Mouse (Mus musculus): ENCODE data around the gene Sirt2. TPM values are rescaled to one million over a fixed set of nuclear protein-coding genes. Genes with fewer than 3 reads are reported as not detected.

The Sirt2 gene
- 101 and 104 TPM in 2 replicates for polyA plus RNA-seq (2012; rRNA removed)

GRCm38 (mm10) chr7:28766173-28766879 lies at the start of gene Sirt2:
Sirt2 (plus strand) TSS chr7:28766735.
- peak within 1 kb of the TSS; percentile 74 for H3K4me3 ChIP-seq (ENCODE audit: control insufficient read depth, insufficient read depth, low read length)
- peak; percentile 96 for DNase-seq
- 0% methylated on average over 45 of the region's 45 CpGs for WGBS
- no peak within 1 kb of the TSS for H3K27ac ChIP-seq (ENCODE audit: control insufficient read depth, insufficient read depth, low read length)
- no peaks in the 10 kb centered on the region for H3K27me3 ChIP-seq (ENCODE audit: control insufficient read depth, insufficient read depth, low read length)
- H3K4me1 ChIP-seq (replicated peaks; ENCODE audit: control insufficient read depth, insufficient read depth, low read length): peaks cover 16% of the 10 kb centered on the region
- TF ChIP-seq POLR2A (IDR thresholded peaks at IDR 0.05; ENCODE audit: control insufficient read depth, extremely low read depth, insufficient read depth, low read length, poor library complexity) (no peak), CTCF (IDR thresholded peaks at IDR 0.05; ENCODE audit: borderline replicate concordance, control insufficient read depth, extremely low read depth, insufficient read depth, low read length, poor library complexity) (no peak)
- peaks cover 5% of the 10 kb centered on the region for H3K36me3 ChIP-seq (ENCODE audit: control insufficient read depth, insufficient read depth, low read length)

- TF ChIP-seq CTCF (IDR thresholded peaks at IDR 0.05; ENCODE audit: borderline replicate concordance, control insufficient read depth, extremely low read depth, insufficient read depth, low read length, poor library complexity): no peak
- TF ChIP-seq POLR2A (IDR thresholded peaks at IDR 0.05; ENCODE audit: control insufficient read depth, extremely low read depth, insufficient read depth, low read length, poor library complexity): no peak
- 94% methylated on average over 10 of the region's 10 CpGs for WGBS
- H3K36me3 ChIP-seq (ENCODE audit: control insufficient read depth, insufficient read depth, low read length): no peaks in the 10 kb centered on the region
- peaks cover 18% of the 10 kb centered on the region for H3K4me1 ChIP-seq (replicated peaks; ENCODE audit: control insufficient read depth, insufficient read depth, low read length)
- no peak overlapping the region for H3K27ac ChIP-seq (ENCODE audit: control insufficient read depth, insufficient read depth, low read length)
- no peak for DNase-seq
- H3K27me3 ChIP-seq (ENCODE audit: control insufficient read depth, insufficient read depth, low read length): no peaks in the 10 kb centered on the region
- H3K4me3 ChIP-seq (ENCODE audit: control insufficient read depth, insufficient read depth, low read length): no peak overlapping the region
Measured at GRCm38 (mm10) chr7:28717726-28718125, 48.8 kb upstream of the Sirt2 start.

GRCm38 (mm10) chr7:28719159-28719558 lies 47.4 kb upstream of the Sirt2 start:
- Histone ChIP-seq H3K4me3 (ENCODE audit: control insufficient read depth, insufficient read depth, low read length) (no peak overlapping the region), H3K27ac (ENCODE audit: control insufficient read depth, insufficient read depth, low read length) (no peak overlapping the region), H3K4me1 (replicated peaks; ENCODE audit: control insufficient read depth, insufficient read depth, low read length) (peaks cover 18% of the 10 kb centered on the region), H3K36me3 (ENCODE audit: control insufficient read depth, insufficient read depth, low read length) (no peaks in the 10 kb centered on the region), H3K27me3 (ENCODE audit: control insufficient read depth, insufficient read depth, low read length) (no peaks in the 10 kb centered on the region)
- 82% methylated on average over 4 of the region's 4 CpGs for WGBS
- no peak for DNase-seq
- no peak for TF ChIP-seq CTCF (IDR thresholded peaks at IDR 0.05; ENCODE audit: borderline replicate concordance, control insufficient read depth, extremely low read depth, insufficient read depth, low read length, poor library complexity)
- no peak for TF ChIP-seq POLR2A (IDR thresholded peaks at IDR 0.05; ENCODE audit: control insufficient read depth, extremely low read depth, insufficient read depth, low read length, poor library complexity)

DNA sequence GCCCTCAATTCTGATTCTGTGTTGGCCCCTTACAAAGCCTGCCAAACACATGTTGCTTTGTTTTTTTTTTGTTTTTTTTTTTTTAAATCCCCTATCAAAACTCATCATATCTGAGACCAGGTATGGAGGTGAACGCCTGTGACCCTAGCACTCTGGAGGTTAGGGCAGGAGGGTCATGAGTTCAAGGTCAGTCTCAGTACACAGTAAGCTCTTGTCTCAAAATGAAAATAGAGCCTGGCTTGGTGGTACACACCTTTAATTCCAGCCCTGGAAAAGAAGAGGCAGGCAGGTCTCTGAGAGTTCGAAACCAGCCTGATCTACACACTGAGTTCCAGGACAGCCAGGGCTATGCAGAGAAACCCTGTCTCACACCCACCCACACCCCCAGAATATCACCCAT lies 46.9 kb upstream of the Sirt2 start:
- no peaks in the 10 kb centered on the region for H3K36me3 ChIP-seq (ENCODE audit: control insufficient read depth, insufficient read depth, low read length)
- no peak overlapping the region for H3K27ac ChIP-seq (ENCODE audit: control insufficient read depth, insufficient read depth, low read length)
- peaks cover 18% of the 10 kb centered on the region for H3K4me1 ChIP-seq (replicated peaks; ENCODE audit: control insufficient read depth, insufficient read depth, low read length)
- no peaks in the 10 kb centered on the region for H3K27me3 ChIP-seq (ENCODE audit: control insufficient read depth, insufficient read depth, low read length)
- DNase-seq: no peak
- no peak for TF ChIP-seq CTCF (IDR thresholded peaks at IDR 0.05; ENCODE audit: borderline replicate concordance, control insufficient read depth, extremely low read depth, insufficient read depth, low read length, poor library complexity)
- no peak for TF ChIP-seq POLR2A (IDR thresholded peaks at IDR 0.05; ENCODE audit: control insufficient read depth, extremely low read depth, insufficient read depth, low read length, poor library complexity)
- no peak overlapping the region for H3K4me3 ChIP-seq (ENCODE audit: control insufficient read depth, insufficient read depth, low read length)
- WGBS: 96% methylated on average over 2 of the region's 2 CpGs

GRCm38 (mm10) chr7:28720753-28721537 lies 45.6 kb upstream of the Sirt2 start:
- peaks cover 18% of the 10 kb centered on the region for H3K4me1 ChIP-seq (replicated peaks; ENCODE audit: control insufficient read depth, insufficient read depth, low read length)
- H3K4me3 ChIP-seq (ENCODE audit: control insufficient read depth, insufficient read depth, low read length): no peak overlapping the region
- H3K27ac ChIP-seq (ENCODE audit: control insufficient read depth, insufficient read depth, low read length): peak overlapping the region; percentile 22; the same call in 1 of the 2 replicates
- no peak for TF ChIP-seq POLR2A (IDR thresholded peaks at IDR 0.05; ENCODE audit: control insufficient read depth, extremely low read depth, insufficient read depth, low read length, poor library complexity)
- H3K27me3 ChIP-seq (ENCODE audit: control insufficient read depth, insufficient read depth, low read length): no peaks in the 10 kb centered on the region
- no peaks in the 10 kb centered on the region for H3K36me3 ChIP-seq (ENCODE audit: control insufficient read depth, insufficient read depth, low read length)
- WGBS: 67% methylated on average over 3 of the region's 3 CpGs
- DNase-seq: no peak

GRCm38 (mm10) chr7:28722079-28722478 lies 44.5 kb upstream of the Sirt2 start:
- no peak for DNase-seq
- Histone ChIP-seq H3K4me3 (ENCODE audit: control insufficient read depth, insufficient read depth, low read length) (no peak overlapping the region), H3K36me3 (ENCODE audit: control insufficient read depth, insufficient read depth, low read length) (no peaks in the 10 kb centered on the region), H3K27ac (ENCODE audit: control insufficient read depth, insufficient read depth, low read length) (no peak overlapping the region), H3K27me3 (ENCODE audit: control insufficient read depth, insufficient read depth, low read length) (no peaks in the 10 kb centered on the region), H3K4me1 (replicated peaks; ENCODE audit: control insufficient read depth, insufficient read depth, low read length) (peaks cover 15% of the 10 kb centered on the region)
- WGBS: 98% methylated on average over 7 of the region's 7 CpGs
- no peak for TF ChIP-seq POLR2A (IDR thresholded peaks at IDR 0.05; ENCODE audit: control insufficient read depth, extremely low read depth, insufficient read depth, low read length, poor library complexity)
- TF ChIP-seq CTCF (IDR thresholded peaks at IDR 0.05; ENCODE audit: borderline replicate concordance, control insufficient read depth, extremely low read depth, insufficient read depth, low read length, poor library complexity): no peak
